Comparison of ENCODE assay signal across 23 mouse cellular contexts in genomic region chr12:73012824-73013223, GRCm38 (mm10). TPM values are rescaled to one million over a fixed set of nuclear protein-coding genes. Genes with fewer than 3 reads are reported as not detected.
DNase-seq lines count a peak whose midpoint lies in the region; ATAC-seq and TF ChIP-seq lines count a peak whose summit lies in the region.
"Had no signal": no experiment of that assay in that cellular context is flagged by ENCODE, and none has a peak within 500 bp of the region (broad histone marks: within the 10 kb centered on the region; RNA-seq: fewer than 3 reads in every experiment).

No protein-coding gene starts in this region.

- 49% methylated on average over 5 of the region's 5 CpGs for WGBS in heart, embryonic 10.5 days
- WGBS in intestine, embryonic 15.5 days = 58% methylated on average over 5 of the region's 5 CpGs
- WGBS in intestine, postnatal 0 days = 57% methylated on average over 5 of the region's 5 CpGs
- 47% methylated on average over 5 of the region's 5 CpGs for WGBS in lung, embryonic 16.5 days

- H3K9ac ChIP-seq in intestine, embryonic 15.5 days = no peak overlapping the region
- H3K9ac ChIP-seq in intestine, postnatal 0 days (ENCODE audit: low read depth, low read length) = no peak overlapping the region
- no peak overlapping the region for H3K9ac ChIP-seq in lung, embryonic 16.5 days (ENCODE audit: low read length)
- H3K9ac ChIP-seq: forebrain, embryonic 12.5 days; hindbrain, embryonic 13.5 days; limb, embryonic 13.5 days; liver, embryonic 14.5 days had no signal

- H3K9me3 ChIP-seq in heart, embryonic 10.5 days = no peaks in the 10 kb centered on the region
- H3K9me3 ChIP-seq in intestine, embryonic 15.5 days = no peaks in the 10 kb centered on the region
- H3K9me3 ChIP-seq in intestine, postnatal 0 days (ENCODE audit: control insufficient read depth) = no peaks in the 10 kb centered on the region
- no peaks in the 10 kb centered on the region for H3K9me3 ChIP-seq in lung, embryonic 16.5 days (ENCODE audit: control insufficient read depth, low read length)
- H3K9me3 ChIP-seq: forebrain, embryonic 12.5 days; G1E; hindbrain, embryonic 13.5 days; limb, embryonic 13.5 days; midbrain, embryonic 10.5 days had no signal

- peak overlapping the region; percentile 11; the same call in 1 of the 2 replicates for H3K4me2 ChIP-seq in intestine, embryonic 15.5 days (replicated peaks)
- no peak overlapping the region for H3K4me2 ChIP-seq in intestine, postnatal 0 days (replicated peaks; ENCODE audit: low read depth)
- H3K4me2 ChIP-seq in lung, embryonic 16.5 days (ENCODE audit: low read depth, low read length) = peak overlapping the region; percentile 28; the same call in 1 of the 2 replicates
- H3K4me2 ChIP-seq: forebrain, embryonic 12.5 days; hindbrain, embryonic 13.5 days; limb, embryonic 13.5 days had no signal

- no peak for ATAC-seq in intestine, embryonic 15.5 days
- ATAC-seq in intestine, postnatal 0 days = no peak
- ATAC-seq in lung, embryonic 16.5 days (ENCODE audit: low read depth) = no peak
- ATAC-seq in megakaryocyte, adult 5-6 weeks (ENCODE audit: poor library complexity, severe bottlenecking) = no peak
- ATAC-seq: inflammation-experienced regulatory T-cells, adult 6 months had no signal

- H3K27me3 ChIP-seq in heart, embryonic 10.5 days (ENCODE audit: insufficient read depth, poor library complexity, severe bottlenecking) = no peaks in the 10 kb centered on the region
- H3K27me3 ChIP-seq in intestine, embryonic 15.5 days (replicated peaks) = no peaks in the 10 kb centered on the region
- 0 out of 2 replicates have a peak, but pooled peaks cover 3% of the 10 kb centered on the region for H3K27me3 ChIP-seq in intestine, postnatal 0 days (replicated peaks; ENCODE audit: control insufficient read depth, insufficient read depth, low read length)
- no peaks in the 10 kb centered on the region for H3K27me3 ChIP-seq in lung, embryonic 16.5 days (ENCODE audit: control insufficient read depth, insufficient read depth, low read depth, low read length)
- H3K27me3 ChIP-seq: forebrain, embryonic 12.5 days; hindbrain, embryonic 13.5 days; limb, embryonic 13.5 days had no signal

- peak; percentile 90 for DNase-seq in heart, adult 11 months
- DNase-seq in heart, embryonic 10.5 days (ENCODE audit: low spot score) = no peak
- no peak for DNase-seq in lung, postnatal 14 days
- DNase-seq: adrenal gland, postnatal 25 days; cerebellum, adult 11 months; cerebellum, postnatal 14 days; layer of hippocampus, postnatal 36 days; right cerebral cortex, postnatal 25 days; thymus, postnatal 36 days had no signal

- no peak for TF ChIP-seq CTCF in intestine, postnatal 0 days (IDR thresholded peaks at IDR 0.05; ENCODE audit: low read depth)

- H3K4me1 ChIP-seq in heart, embryonic 10.5 days = peaks cover 9% of the 10 kb centered on the region; the same call in 1 of the 2 replicates
- 0 out of 2 replicates have a peak, but pooled peaks cover 2% of the 10 kb centered on the region for H3K4me1 ChIP-seq in intestine, embryonic 15.5 days (replicated peaks)
- H3K4me1 ChIP-seq in intestine, postnatal 0 days (replicated peaks; ENCODE audit: control insufficient read depth, insufficient read depth, low read length) = no peaks in the 10 kb centered on the region
- peaks cover 10% of the 10 kb centered on the region for H3K4me1 ChIP-seq in lung, embryonic 16.5 days (replicated peaks; ENCODE audit: control insufficient read depth, insufficient read depth, low read length)
- H3K4me1 ChIP-seq: forebrain, embryonic 12.5 days; hindbrain, embryonic 13.5 days had no signal

- no peak overlapping the region for H3K4me3 ChIP-seq in heart, embryonic 10.5 days
- H3K4me3 ChIP-seq in intestine, embryonic 15.5 days (replicated peaks) = no peak overlapping the region
- H3K4me3 ChIP-seq in intestine, postnatal 0 days (ENCODE audit: low read depth, low read length) = no peak overlapping the region
- no peak overlapping the region for H3K4me3 ChIP-seq in lung, embryonic 16.5 days (ENCODE audit: low read length)
- H3K4me3 ChIP-seq: forebrain, embryonic 12.5 days; hindbrain, embryonic 13.5 days; limb, embryonic 13.5 days; midbrain, embryonic 10.5 days had no signal

- no peak overlapping the region for H3K27ac ChIP-seq in heart, embryonic 10.5 days
- no peak overlapping the region for H3K27ac ChIP-seq in intestine, embryonic 15.5 days
- H3K27ac ChIP-seq in intestine, postnatal 0 days (ENCODE audit: low read depth, low read length) = no peak overlapping the region
- no peak overlapping the region for H3K27ac ChIP-seq in lung, embryonic 16.5 days (ENCODE audit: low read length)
- H3K27ac ChIP-seq: forebrain, embryonic 12.5 days; hindbrain, embryonic 13.5 days; limb, embryonic 13.5 days; liver, embryonic 14.5 days; midbrain, embryonic 10.5 days had no signal

- H3K36me3 ChIP-seq in heart, embryonic 10.5 days = no peaks in the 10 kb centered on the region
- H3K36me3 ChIP-seq in intestine, embryonic 15.5 days = no peaks in the 10 kb centered on the region
- H3K36me3 ChIP-seq in intestine, postnatal 0 days (ENCODE audit: control insufficient read depth, insufficient read depth) = no peaks in the 10 kb centered on the region
- no peaks in the 10 kb centered on the region for H3K36me3 ChIP-seq in lung, embryonic 16.5 days (ENCODE audit: control insufficient read depth, insufficient read depth, low read length)
- H3K36me3 ChIP-seq: forebrain, embryonic 12.5 days; G1E; hindbrain, embryonic 13.5 days; limb, embryonic 13.5 days; midbrain, embryonic 10.5 days had no signal

RNA-seq across cellular contexts. Expression of gene Six1, which starts 40.9 kb away (rescaled TPM):
- 2.5 and 5.4 TPM in 2 replicates for polyA plus RNA-seq in heart, embryonic 10.5 days (2016; fragmentation: Nextera tagmentation; extraction: Ambion mirVana)
- 0.19 and 0.40 TPM in 2 replicates for polyA plus RNA-seq in intestine, embryonic 15.5 days (2015; fragmentation: Nextera tagmentation; extraction: Ambion mirVana)
- polyA plus RNA-seq in intestine, postnatal 0 days (2015; fragmentation: Nextera tagmentation; extraction: Ambion mirVana) = not detected in 2 replicates
- 1.3 and 2.0 TPM in 2 replicates for polyA plus RNA-seq in lung, embryonic 16.5 days (2015; fragmentation: Nextera tagmentation; extraction: Ambion mirVana)
- total RNA-seq in megakaryocyte, adult 5-6 weeks (2015) = 0.04 and 0.11 TPM in 2 replicates
- total RNA-seq in megakaryocyte, adult 5-6 weeks (2017) = not detected in 2 replicates
- total RNA-seq: neutrophil, adult 5-6 weeks had no signal
- polyA plus RNA-seq: inflammation-experienced regulatory T-cells, adult 6 months; spleen, adult 2 months; stomach, embryonic 14.5 days had no signal
